Mouse (Mus musculus) CH12.LX (cell line): Measurements from ENCODE around the gene Mtm1. TPM values are rescaled to one million over a fixed set of nuclear protein-coding genes. Genes with fewer than 3 reads are reported as not detected.
A peak's percentile ranks its signal among the peaks of the same experiment; 100 is the strongest.

Source experiments
- DNase-seq: peaks from one replicate; pipeline ENCODE4 v3.0.0-alpha.2; 2013; ENCODE audit errors: extremely low read depth
- H3K27ac ChIP-seq: 2 replicates; pipeline ENCODE4 v1.5.1; 2012; ENCODE audit warnings: low read depth, mild to moderate bottlenecking, control low read depth, moderate library complexity; ENCODE audit not compliant: insufficient read depth
- H3K27me3 ChIP-seq: replicated peaks from 2 replicates; pipeline ENCODE3; 2012; ENCODE audit warnings: inconsistent platforms
- H3K36me3 ChIP-seq, 2 experiments: replicated peaks in 1 of 2; 2 replicates each; pipeline versions ENCODE3 to v1.6.1; 2012; ENCODE audit warnings: inconsistent platforms in 1 of 2, low read length in 1 of 2, mild to moderate bottlenecking in 1 of 2, mixed read lengths in 1 of 2, moderate library complexity in 1 of 2; ENCODE audit not compliant: control insufficient read depth in 1 of 2, insufficient read depth in 1 of 2
- H3K4me1 ChIP-seq, 2 experiments: 2 replicates each; pipeline ENCODE4 v1.6.1; 2012; ENCODE audit warnings: inconsistent platforms in 1 of 2, moderate library complexity in 1 of 2; ENCODE audit not compliant: insufficient read depth in 2 of 2, control insufficient read depth in 1 of 2
- H3K4me2 ChIP-seq: 2 replicates; pipeline ENCODE4 v1.6.1; 2012; ENCODE audit warnings: low read depth, mild to moderate bottlenecking, control low read depth; ENCODE audit not compliant: poor library complexity, insufficient read depth, severe bottlenecking
- H3K4me3 ChIP-seq, 3 experiments: fragments of 150-350 bp in 1 of 3; sonication (generic) in 1 of 3; replicated peaks in 1 of 3; 2 replicates each; pipeline versions ENCODE3 to v1.5.1; 2011 to 2012; ENCODE audit warnings: low read depth in 2 of 3, low read length in 2 of 3, mild to moderate bottlenecking in 2 of 3, moderate library complexity in 2 of 3, control low read depth in 1 of 3, improper control_type of control experiment in 1 of 3, inconsistent platforms in 1 of 3, mixed read lengths in 1 of 3; ENCODE audit not compliant: poor library complexity in 1 of 3
- H3K79me2 ChIP-seq: replicated peaks from 2 replicates; pipeline ENCODE4 v1.6.1; 2012; ENCODE audit warnings: mild to moderate bottlenecking, moderate library complexity; ENCODE audit not compliant: control insufficient read depth, poor library complexity, insufficient read depth, severe bottlenecking; ENCODE audit errors: extremely low read depth
- H3K9ac ChIP-seq: 2 replicates; pipeline ENCODE4 v1.6.1; 2012; ENCODE audit warnings: low read depth, mild to moderate bottlenecking, control low read depth, moderate library complexity; ENCODE audit not compliant: insufficient read depth
- H3K9me3 ChIP-seq: replicated peaks from 2 replicates; pipeline ENCODE3; 2012; ENCODE audit warnings: low read length, inconsistent platforms, mixed read lengths
- BHLHE40 ChIP-seq: IDR thresholded peaks from 2 replicates; pipeline ENCODE4 v1.6.1; 2011; ENCODE audit warnings: mild to moderate bottlenecking, low read depth, low read length, improper control_type of control experiment
- CHD1 ChIP-seq: IDR thresholded peaks from 2 replicates; pipeline ENCODE4 v1.6.1; 2012; ENCODE audit warnings: low read depth, low read length, improper control_type of control experiment, inconsistent platforms
- CTCF ChIP-seq, 2 experiments: IDR thresholded peaks in 1 of 2; conservative IDR thresholded peaks in 1 of 2; 2 replicates each; pipeline ENCODE4 v1.5.1; 2011 to 2012; ENCODE audit warnings: low read depth in 2 of 2, low read length in 2 of 2, improper control_type of control experiment in 1 of 2, inconsistent platforms in 1 of 2, mild to moderate bottlenecking in 1 of 2, moderate library complexity in 1 of 2
- ELF1 ChIP-seq: IDR thresholded peaks from 2 replicates; pipeline ENCODE4 v1.6.1; 2014; ENCODE audit warnings: low read depth, mild to moderate bottlenecking, inconsistent platforms, low read length, improper control_type of control experiment
- EP300 ChIP-seq: IDR thresholded peaks from 2 replicates; pipeline ENCODE4 v1.6.1; 2011; ENCODE audit warnings: low read length, improper control_type of control experiment
- ETS1 ChIP-seq: conservative IDR thresholded peaks from 2 replicates; pipeline ENCODE4 v1.6.1; 2012; ENCODE audit warnings: low read depth, mild to moderate bottlenecking, inconsistent platforms, low read length, improper control_type of control experiment, moderate library complexity
- HCFC1 ChIP-seq: IDR thresholded peaks from 2 replicates; pipeline ENCODE4 v1.6.1; 2012; ENCODE audit warnings: low read depth, mild to moderate bottlenecking, inconsistent platforms, low read length, improper control_type of control experiment
- IRF4 ChIP-seq: IDR thresholded peaks from 2 replicates; pipeline ENCODE4 v1.6.1; 2014; ENCODE audit warnings: low read depth, mild to moderate bottlenecking, inconsistent platforms, low read length, improper control_type of control experiment
- JUN ChIP-seq: IDR thresholded peaks from 2 replicates; pipeline ENCODE4 v1.6.1; 2011; ENCODE audit warnings: low read depth, mild to moderate bottlenecking, low read length, improper control_type of control experiment, moderate library complexity; ENCODE audit not compliant: insufficient read depth
- JUND ChIP-seq: conservative IDR thresholded peaks from 2 replicates; pipeline ENCODE4 v1.6.1; 2011; ENCODE audit warnings: low read depth, low read length, improper control_type of control experiment
- MAFK ChIP-seq: IDR thresholded peaks from 2 replicates; pipeline ENCODE4 v1.6.1; 2011; ENCODE audit warnings: low read length, improper control_type of control experiment; ENCODE audit not compliant: insufficient replicate concordance
- MAZ ChIP-seq: IDR thresholded peaks from 2 replicates; pipeline ENCODE4 v1.6.1; 2012; ENCODE audit warnings: low read depth, mild to moderate bottlenecking, inconsistent platforms, low read length, improper control_type of control experiment, moderate library complexity
- MEF2A ChIP-seq: IDR thresholded peaks from 2 replicates; pipeline ENCODE4 v1.6.1; 2014; ENCODE audit warnings: low read depth, mild to moderate bottlenecking, inconsistent platforms, low read length, improper control_type of control experiment, borderline replicate concordance
- MYC ChIP-seq: IDR thresholded peaks from 2 replicates; pipeline ENCODE4 v1.6.1; 2011; ENCODE audit warnings: low read depth, mild to moderate bottlenecking, improper control_type of control experiment, low read length
- NELFE ChIP-seq: IDR thresholded peaks from 2 replicates; pipeline ENCODE4 v1.6.1; 2011; ENCODE audit warnings: low read depth, low read length, improper control_type of control experiment
- PAX5 ChIP-seq: IDR thresholded peaks from 2 replicates; pipeline ENCODE4 v1.6.1; 2012; ENCODE audit warnings: low read length, inconsistent platforms, mixed read lengths
- POLR2A ChIP-seq: IDR thresholded peaks from 2 replicates; pipeline ENCODE4 v1.6.1; 2011; ENCODE audit warnings: low read depth, mild to moderate bottlenecking, improper control_type of control experiment, low read length
- RAD21 ChIP-seq: IDR thresholded peaks from 2 replicates; pipeline ENCODE4 v1.6.1; 2011; ENCODE audit warnings: low read depth, mild to moderate bottlenecking, low read length, improper control_type of control experiment, moderate library complexity
- SMC3 ChIP-seq: IDR thresholded peaks from 2 replicates; pipeline ENCODE4 v1.6.1; 2011; ENCODE audit warnings: low read depth, low read length, improper control_type of control experiment
- TCF12 ChIP-seq: IDR thresholded peaks from 2 replicates; pipeline ENCODE4 v1.6.1; 2014; ENCODE audit warnings: low read depth, mild to moderate bottlenecking, inconsistent platforms, low read length, improper control_type of control experiment
- UBTF ChIP-seq: IDR thresholded peaks from 2 replicates; pipeline ENCODE4 v1.6.1; 2012; ENCODE audit warnings: low read depth, mild to moderate bottlenecking, inconsistent platforms, low read length, improper control_type of control experiment, moderate library complexity
- ZC3H11A ChIP-seq: IDR thresholded peaks from 2 replicates; pipeline ENCODE4 v1.6.1; 2012; ENCODE audit warnings: low read depth, mild to moderate bottlenecking, inconsistent platforms, low read length, improper control_type of control experiment
- ZKSCAN1 ChIP-seq: IDR thresholded peaks from 2 replicates; pipeline ENCODE4 v1.6.1; 2012; ENCODE audit warnings: low read depth, inconsistent platforms, low read length, improper control_type of control experiment, borderline replicate concordance
- ZMIZ1 ChIP-seq: IDR thresholded peaks from 2 replicates; pipeline ENCODE4 v1.6.1; 2012; ENCODE audit warnings: low read depth, mild to moderate bottlenecking, inconsistent platforms, low read length, improper control_type of control experiment
- ZNF384 ChIP-seq: IDR thresholded peaks from 2 replicates; pipeline ENCODE4 v1.6.1; 2012; ENCODE audit warnings: low read depth, low read length, improper control_type of control experiment, inconsistent platforms
- dilution Hi-C: fragments of 300-500 bp; cut with MboI; formaldehyde crosslinking; loops from 2 replicates; pipeline ENCODE4 v1.14.3; 2020; ENCODE audit warnings: low sequenced_read_pairs; ENCODE audit not compliant: extremely low pct_unique_long_range_greater_than_20kb, extremely low pct_ligation_motif_present
- in situ Hi-C: fragments of 300-500 bp; cut with MboI; formaldehyde crosslinking; loops from 3 replicates; pipeline ENCODE4 v1.14.3; 2019; ENCODE audit warnings: low sequenced_read_pairs, low pct_ligation_motif_present, low pct_unique_long_range_greater_than_20kb, mixed read lengths
- polyA plus RNA-seq: library from polyadenylated mRNA; unstranded; fragments of >175 nt; gene quantifications from 2 replicates; pipeline ENCODE4 v1.2.1, GENCODE M21; 2012; ENCODE audit warnings: low read depth; ENCODE audit not compliant: insufficient read length
- total RNA-seq, 2 experiments: library from RNA; depleted of rRNA; stranded (reverse); fragments of 300-350 nt in 1 of 2; fragments of >200 nt in 1 of 2; gene quantifications; 2 replicates each; pipeline ENCODE4 v1.2.3; 2012 to 2014

The Mtm1 gene
- total and polyA plus RNA-seq, 3 experiments, result 2.2 to 4.7 (median 3.5) TPM

DNA sequence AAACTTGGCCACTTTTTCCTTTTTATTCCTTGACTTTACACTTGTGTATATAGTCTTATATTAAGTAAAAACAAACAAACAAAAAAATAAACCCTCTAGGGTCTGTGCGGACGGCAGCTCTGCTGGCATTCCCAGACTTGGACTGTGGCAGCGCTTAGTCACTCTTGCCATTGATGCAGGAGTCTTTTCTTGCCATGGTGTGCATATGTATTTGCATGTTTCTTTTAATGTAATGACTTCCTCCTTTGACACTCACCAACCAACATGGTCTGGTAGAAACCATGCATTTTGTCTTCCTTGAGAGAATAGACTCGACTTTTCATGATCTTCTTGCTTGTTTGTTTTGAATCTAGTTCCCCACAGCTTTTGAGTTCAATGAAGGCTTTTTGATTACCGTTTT lies 91.6 kb downstream of the Mtm1 start:
- DNase-seq, result peak; percentile 51
- H3K36me3 ChIP-seq, result no peaks in the 10 kb centered on the region
- 0 out of 2 replicates have a peak, but pooled peaks have one; percentile 22 for TF ChIP-seq POLR2A
- peak; percentile 57 for TF ChIP-seq ETS1
- no peak for TF ChIP-seq CTCF (conservative IDR thresholded peaks at IDR 0.05 in 1 of 2, IDR thresholded peaks at IDR 0.05 in 1 of 2; ENCODE audit: low read depth in 2 of 2, low read length in 2 of 2)
- no peak for TF ChIP-seq ELF1
- TF ChIP-seq JUN, result peak; percentile 78
- peak; percentile 86 for TF ChIP-seq JUND
- no peak for TF ChIP-seq SMC3
- TF ChIP-seq IRF4, result peak; percentile 35; the same call in 1 of the 2 replicates
- 0 out of 2 replicates have a peak, but pooled peaks have one; percentile 31 for TF ChIP-seq MYC
- peak; percentile 63; the same call in 1 of the 2 replicates for TF ChIP-seq MEF2A
- 0 out of 2 replicates have a peak, but pooled peaks have one; percentile 23 for TF ChIP-seq BHLHE40
- no peak for TF ChIP-seq NELFE
- peak; percentile 81 for TF ChIP-seq EP300
- TF ChIP-seq, all 38 proteins: peak for 9
- no peaks in the 10 kb centered on the region for H3K27me3 ChIP-seq
- H3K79me2 ChIP-seq, result no peaks in the 10 kb centered on the region
- no peak overlapping the region; the same call in 1 of the 2 replicates for H3K27ac ChIP-seq
- peaks cover 2 to 4% of the 10 kb centered on the region in 2 experiments; a peak in 2 of 4 replicates for H3K4me1 ChIP-seq
- dilution Hi-C loops (no loop called here), in situ Hi-C loops (no loop called here)
- peak overlapping the region in 1 of 3 experiments; percentile 19 for H3K4me3 ChIP-seq
- peak overlapping the region; percentile 29 for H3K4me2 ChIP-seq
- H3K9ac ChIP-seq, result no peak overlapping the region; the same call in 1 of the 2 replicates
- H3K9me3 ChIP-seq, result no peaks in the 10 kb centered on the region

DNA sequence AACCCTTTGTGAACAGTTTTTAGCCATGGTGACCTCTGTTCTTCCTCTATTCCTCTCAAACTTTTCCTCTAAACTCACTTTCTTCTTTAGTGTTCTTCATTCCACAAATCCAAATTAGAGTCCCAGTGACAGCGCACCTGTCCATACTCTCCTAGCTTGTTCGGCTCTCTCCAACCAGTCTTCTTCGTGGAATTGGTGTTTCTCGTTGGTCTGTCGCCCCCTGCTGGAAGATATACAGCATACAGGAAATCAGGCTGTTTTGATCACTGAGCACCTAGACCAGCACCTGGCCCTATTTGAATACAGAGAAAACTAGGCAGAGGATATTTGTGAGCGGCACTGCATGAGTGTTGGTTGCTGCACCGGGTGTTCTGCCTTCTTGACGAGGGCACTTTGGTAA lies 100.7 kb downstream of the Mtm1 start:
- Histone ChIP-seq H3K4me2 (no peak overlapping the region), H3K27ac (no peak overlapping the region), H3K36me3 (no peaks in the 10 kb centered on the region), H3K79me2 (no peaks in the 10 kb centered on the region), H3K9me3 (no peaks in the 10 kb centered on the region), H3K9ac (no peak overlapping the region), H3K4me3 (no peak overlapping the region)
- dilution Hi-C loops, result no loop called here
- TF ChIP-seq SMC3 (peak; percentile 76), CHD1 (no peak), ZNF384 (no peak), TCF12 (no peak), MAFK (no peak), HCFC1 (no peak), BHLHE40 (no peak), RAD21 (peak; percentile 80), CTCF (conservative IDR thresholded peaks at IDR 0.05 in 1 of 2, IDR thresholded peaks at IDR 0.05 in 1 of 2; ENCODE audit: low read depth in 2 of 2, low read length in 2 of 2) (peak; percentile 42 to 75; a peak in 3 of 4 replicates), ZMIZ1 (no peak), PAX5 (no peak), POLR2A (no peak), NELFE (no peak), MAZ (no peak), UBTF (no peak), ZKSCAN1 (no peak), ZC3H11A (no peak)
- TF ChIP-seq, all 38 proteins: peak for 3
- Histone ChIP-seq H3K4me1 (peaks cover 0 to 3% of the 10 kb centered on the region in 2 experiments; a peak in 1 of 4 replicates), H3K27me3 (no peaks in the 10 kb centered on the region)
- in situ Hi-C loops, result no loop called here
- DNase-seq, result peak; percentile 60
